Mouse (Mus musculus) right cerebral cortex, adult 2 months (tissue): ENCODE measurements around the gene Cdc42ep3.

ENCODE experiments used
- DNase-seq, 2 experiments: peaks; one replicate each; pipeline ENCODE4 v3.0.0; 2021 to 2022; ENCODE audit warnings: low spot score in 2 of 2

Cdc42ep3 gene

DNA sequence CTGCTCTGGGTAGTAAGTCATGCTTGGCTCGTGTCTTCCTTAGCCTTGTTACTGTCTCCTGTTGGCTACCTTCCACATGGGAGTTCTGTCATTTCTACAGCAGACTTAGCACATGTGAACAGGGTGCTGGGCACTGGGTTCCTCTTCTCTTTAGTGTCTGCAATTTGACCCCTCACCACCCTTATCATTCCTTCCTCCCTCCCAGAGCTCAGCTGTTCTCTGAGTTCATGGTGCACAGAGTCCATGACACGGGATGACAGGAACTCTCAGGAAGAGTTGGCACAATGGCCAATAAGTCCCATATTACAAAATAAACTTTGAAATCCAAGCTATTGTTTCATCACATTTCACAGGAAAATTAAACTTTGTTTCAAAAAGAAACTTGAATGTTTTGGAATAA is 64.2 kb downstream of the Cdc42ep3 start:
- DNase-seq = no peak

DNA sequence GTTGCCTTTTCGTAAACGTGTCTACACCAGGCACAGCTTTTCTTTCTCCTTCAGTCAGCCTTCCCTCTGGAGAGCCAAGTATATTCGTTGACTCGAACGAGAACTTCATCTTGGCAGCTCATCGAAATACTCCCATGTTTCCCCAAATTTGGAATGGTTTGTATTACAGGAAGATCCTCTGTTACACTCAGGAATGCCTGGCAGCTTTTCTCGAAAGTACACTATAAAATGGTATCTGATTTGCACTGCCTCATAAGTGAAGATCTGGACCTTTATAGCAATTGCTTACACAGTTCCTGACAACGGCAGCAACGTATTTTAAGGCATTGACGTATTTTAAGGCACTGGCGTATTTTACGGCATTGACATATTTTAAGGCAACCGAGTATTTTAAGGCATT is 67.6 kb downstream of the Cdc42ep3 start:
- DNase-seq = peak in 1 of 2 experiments; percentile 18

DNA sequence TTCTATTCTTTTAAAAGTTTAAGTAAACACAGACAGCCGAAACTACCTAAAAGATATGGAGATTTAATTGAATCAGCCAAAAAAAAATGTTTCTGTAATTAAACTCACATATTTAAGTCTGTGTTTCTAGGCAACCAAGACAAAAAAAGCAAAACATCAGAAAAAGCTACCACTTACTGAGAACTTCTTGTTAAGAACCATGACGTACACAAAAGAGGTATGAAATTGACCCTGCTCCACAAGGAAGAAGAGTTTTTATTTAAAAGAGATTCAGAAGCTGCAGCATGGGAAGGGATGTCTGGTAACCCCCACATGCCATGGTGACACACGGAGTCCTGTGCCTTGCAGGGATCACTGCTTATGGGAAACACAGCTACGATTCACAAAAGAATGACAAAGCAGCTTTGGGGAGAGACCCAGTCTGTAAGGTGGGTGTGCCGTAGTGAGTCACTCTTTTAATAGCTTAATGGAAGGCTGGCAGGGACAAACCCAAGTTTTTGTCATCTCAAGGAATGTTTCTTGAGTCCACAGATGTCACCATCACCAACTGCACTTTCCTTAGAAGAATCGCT is 69.8 kb downstream of the Cdc42ep3 start:
- DNase-seq = peak; percentile 48 to 55
